Mouse (Mus musculus) lung, adult 2 months (tissue): ENCODE measurements at regions not wholly inside any gene's neighbourhood (a gene's known extent, or its start where the extent isn't known, plus 50 kb on each side); places are given as distances from the start of the nearest gene placed in this dataset.

Source experiments
- DNase-seq: peaks from one replicate; pipeline ENCODE4 v3.0.0; 2022
- H3K4me1 ChIP-seq: fragments of 200-500 bp; 2 replicates; pipeline ENCODE4 v1.6.1; 2011; ENCODE audit warnings: low read length; ENCODE audit not compliant: control insufficient read depth, insufficient read depth
- H3K4me3 ChIP-seq: fragments of 200-500 bp; replicated peaks from 2 replicates; pipeline ENCODE3; 2011; ENCODE audit warnings: low read depth, mild to moderate bottlenecking, control low read depth, low read length; ENCODE audit errors: extremely low read depth
- CTCF ChIP-seq: fragments of 200-500 bp; IDR thresholded peaks from 2 replicates; pipeline ENCODE4 v1.5.1; 2011; ENCODE audit warnings: mild to moderate bottlenecking, low read length, control low read depth; ENCODE audit not compliant: insufficient read depth
- POLR2A ChIP-seq: fragments of 200-500 bp; IDR thresholded peaks from 2 replicates; pipeline ENCODE4 v1.6.1; 2011; ENCODE audit warnings: low read depth, mild to moderate bottlenecking, control low read depth, low read length, borderline replicate concordance; ENCODE audit errors: extremely low read depth
- WGBS: fragments of 180-500 bp; shearing (Covaris S2); methylation state at CpG from one replicate; pipeline ENCODE4 v1.1.7; 2018; 5-methylcytosine and 5-hydroxymethylcytosine counted together

- 81% methylated on average over 5 of the region's 5 CpGs for WGBS
Observed at GRCm38 (mm10) chr1:73115854-73116253, 100.1 kb upstream of the Tnp1 start.

GRCm38 (mm10) chr1:73113137-73113536, 97.4 kb upstream of the Tnp1 start:
- no peak for DNase-seq
- 61% methylated on average over 6 of the region's 6 CpGs for WGBS
- H3K4me3 ChIP-seq: no peak overlapping the region
- H3K4me1 ChIP-seq: no peaks in the 10 kb centered on the region
- TF ChIP-seq POLR2A (no peak), CTCF (no peak)

More at GRCm38 (mm10) chr1:73115854-73116253, 100.1 kb upstream of the Tnp1 start:
- Histone ChIP-seq H3K4me1 (no peaks in the 10 kb centered on the region), H3K4me3 (no peak overlapping the region)
- DNase-seq: no peak
- TF ChIP-seq CTCF (no peak), POLR2A (no peak)

- H3K4me1 ChIP-seq: no peaks in the 10 kb centered on the region
- no peak overlapping the region for H3K4me3 ChIP-seq
- 52% methylated on average over 3 of the region's 3 CpGs for WGBS
- DNase-seq: no peak
- no peak for TF ChIP-seq CTCF
- no peak for TF ChIP-seq POLR2A
Observed at GRCm38 (mm10) chr1:73112711-73113110, 97.0 kb upstream of the Tnp1 start.

- DNase-seq: no peak
- no peak for TF ChIP-seq POLR2A
- TF ChIP-seq CTCF: no peak
- 78% methylated on average over 5 of the region's 5 CpGs for WGBS
- Histone ChIP-seq H3K4me3 (no peak overlapping the region), H3K4me1 (no peaks in the 10 kb centered on the region)
Observed at GRCm38 (mm10) chr1:73111911-73112310, 96.2 kb upstream of the Tnp1 start.

GRCm38 (mm10) chr1:73105856-73106463, 90.3 kb upstream of the Tnp1 start:
- DNase-seq: no peak
- Histone ChIP-seq H3K4me3 (no peak overlapping the region), H3K4me1 (no peaks in the 10 kb centered on the region)
- no peak for TF ChIP-seq POLR2A
- WGBS: 68% methylated on average over 4 of the region's 4 CpGs

- whole genome bisulfite sequencing: 80% methylated on average over 6 of the region's 6 CpGs
- TF ChIP-seq POLR2A (no peak), CTCF (no peak)
- no peak for DNase-seq
- Histone ChIP-seq H3K4me3 (no peak overlapping the region), H3K4me1 (no peaks in the 10 kb centered on the region)
Observed at GRCm38 (mm10) chr1:73097645-73098440, 82.1 kb upstream of the Tnp1 start.

- WGBS: 45% methylated on average over 3 of the region's 3 CpGs
- no peak for DNase-seq
- no peak for TF ChIP-seq POLR2A
- no peak for TF ChIP-seq CTCF
Observed at GRCm38 (mm10) chr1:73089636-73090035, 73.9 kb upstream of the Tnp1 start.

GRCm38 (mm10) chr1:73088494-73088893, 72.8 kb upstream of the Tnp1 start:
- no peak for TF ChIP-seq POLR2A
- no peak for TF ChIP-seq CTCF
- DNase-seq: no peak
- Histone ChIP-seq H3K4me1 (no peaks in the 10 kb centered on the region), H3K4me3 (no peak overlapping the region)
- 48% methylated on average over 2 of the region's 2 CpGs for WGBS

More at GRCm38 (mm10) chr1:73089636-73090035, 73.9 kb upstream of the Tnp1 start:
- H3K4me3 ChIP-seq: no peak overlapping the region
- no peaks in the 10 kb centered on the region for H3K4me1 ChIP-seq

GRCm38 (mm10) chr1:73084946-73085345, 69.2 kb upstream of the Tnp1 start:
- 52% methylated on average over 2 of the region's 2 CpGs for WGBS
- Histone ChIP-seq H3K4me3 (no peak overlapping the region), H3K4me1 (no peaks in the 10 kb centered on the region)
- no peak for DNase-seq
- TF ChIP-seq CTCF (no peak), POLR2A (no peak)

GRCm38 (mm10) chr1:73083396-73083795, 67.7 kb upstream of the Tnp1 start:
- no peak for DNase-seq
- no peaks in the 10 kb centered on the region for H3K4me1 ChIP-seq
- TF ChIP-seq CTCF (no peak), POLR2A (no peak)
- no peak overlapping the region for H3K4me3 ChIP-seq
- WGBS: 77% methylated on average over 3 of the region's 3 CpGs
